Mouse (Mus musculus): ENCODE measurements around the gene Gm21954. TPM values are rescaled to one million over a fixed set of nuclear protein-coding genes. Genes with fewer than 3 reads are reported as not detected.

Gm21954 gene
- polyA plus RNA-seq, 1 experiment from 2014 or later = not detected

- no peak for ATAC-seq (ENCODE audit: low FRiP score)
- H3K9ac ChIP-seq = no peak overlapping the region
- H3K4me3 ChIP-seq = no peak overlapping the region
- no peaks in the 10 kb centered on the region for H3K9me3 ChIP-seq (replicated peaks)
- no peaks in the 10 kb centered on the region for H3K36me3 ChIP-seq
- H3K4me2 ChIP-seq (replicated peaks) = no peak overlapping the region
- H3K4me1 ChIP-seq = no peaks in the 10 kb centered on the region
- 69% methylated on average over 1 of the region's 1 CpGs for WGBS
- no peaks in the 10 kb centered on the region for H3K27me3 ChIP-seq
- no peak overlapping the region for H3K27ac ChIP-seq
These were observed 37.7 kb downstream of the Gm21954 start for GRCm38 (mm10) chr3:55434276-55434675.

- no peaks in the 10 kb centered on the region for H3K4me1 ChIP-seq
- no peak for ATAC-seq (ENCODE audit: low FRiP score)
- H3K36me3 ChIP-seq = no peaks in the 10 kb centered on the region
- H3K4me3 ChIP-seq = no peak overlapping the region
- H3K4me2 ChIP-seq (replicated peaks) = no peak overlapping the region
- H3K9ac ChIP-seq = no peak overlapping the region
- no peak overlapping the region for H3K27ac ChIP-seq
- H3K27me3 ChIP-seq = no peaks in the 10 kb centered on the region
- H3K9me3 ChIP-seq (replicated peaks) = no peaks in the 10 kb centered on the region
- WGBS = 94% methylated on average over 3 of the region's 3 CpGs
These were observed 40.8 kb downstream of the Gm21954 start for GRCm38 (mm10) chr3:55431223-55431622.

DNA sequence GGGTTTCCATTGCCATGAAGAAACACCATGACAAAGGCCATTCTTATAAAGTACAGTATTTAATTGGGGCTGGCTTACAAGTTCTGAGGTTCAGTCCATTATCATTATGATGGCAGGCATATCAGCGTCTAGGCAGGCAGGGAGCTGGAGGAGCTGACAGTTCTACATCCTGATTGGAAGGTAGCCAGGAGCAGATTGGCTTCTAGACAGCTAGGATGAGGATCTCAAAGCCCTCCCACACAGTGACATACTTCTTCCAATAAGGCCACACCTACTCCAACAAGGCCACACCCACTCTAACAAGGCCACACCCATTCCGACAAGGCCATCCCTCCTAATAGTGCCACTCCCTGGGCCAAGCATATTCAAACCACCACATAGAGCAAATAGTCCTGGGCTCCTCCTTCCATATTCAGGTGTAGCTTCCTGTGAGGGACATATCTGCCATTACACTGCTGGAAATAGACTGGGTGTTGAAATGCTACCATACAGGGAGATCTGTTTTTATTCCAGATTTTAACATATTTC is 41.9 kb downstream of the Gm21954 start:
- H3K4me3 ChIP-seq = no peak overlapping the region
- no peaks in the 10 kb centered on the region for H3K27me3 ChIP-seq
- H3K9me3 ChIP-seq (replicated peaks) = no peaks in the 10 kb centered on the region
- no peak overlapping the region for H3K9ac ChIP-seq
- 90% methylated on average over 2 of the region's 2 CpGs for WGBS
- H3K27ac ChIP-seq = no peak overlapping the region
- no peak for ATAC-seq (ENCODE audit: low FRiP score)
- no peak overlapping the region for H3K4me2 ChIP-seq (replicated peaks)
- no peaks in the 10 kb centered on the region for H3K36me3 ChIP-seq
- H3K4me1 ChIP-seq = no peaks in the 10 kb centered on the region

DNA sequence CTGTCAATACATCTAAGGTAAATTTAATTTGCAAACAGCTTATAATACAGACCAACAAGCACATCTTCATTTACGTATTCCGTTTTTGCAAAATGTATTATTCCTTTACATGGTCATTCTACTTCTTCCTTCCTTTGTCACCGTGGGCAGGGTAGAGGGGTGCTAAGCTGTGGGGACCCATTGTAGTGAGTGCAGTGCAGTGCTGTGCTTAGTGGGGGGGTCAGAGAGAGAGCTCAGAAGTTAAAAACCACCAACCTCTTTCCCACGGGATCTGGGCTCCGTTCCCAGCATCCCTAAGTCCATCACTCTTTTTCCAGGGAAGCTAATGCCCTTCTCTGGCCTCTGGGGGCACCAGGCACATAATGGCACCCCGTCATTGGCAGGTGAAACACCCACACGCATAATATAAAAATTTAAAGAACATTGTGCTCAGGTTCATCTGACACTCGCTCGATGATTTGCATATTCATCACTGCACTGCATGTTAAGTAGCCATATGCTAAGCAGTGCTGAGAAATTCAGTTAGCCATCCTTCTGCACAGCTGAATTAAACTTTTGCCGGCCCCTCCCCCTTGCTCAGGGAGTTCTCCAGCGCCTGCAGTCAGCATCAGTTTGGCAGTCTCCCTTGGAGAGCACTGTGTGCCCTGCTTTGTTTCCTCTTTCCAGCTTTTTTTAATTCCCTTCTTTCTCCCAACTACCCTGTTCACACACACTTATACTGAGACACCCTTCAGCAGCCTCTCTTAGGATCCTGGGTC is 48.2 kb downstream of the Gm21954 start:
- H3K9me3 ChIP-seq (replicated peaks) = no peaks in the 10 kb centered on the region
- H3K27me3 ChIP-seq = no peaks in the 10 kb centered on the region
- peaks cover 36% of the 10 kb centered on the region for H3K4me1 ChIP-seq
- ATAC-seq (ENCODE audit: low FRiP score) = peak; percentile 93
- 20% methylated on average over 11 of the region's 11 CpGs for WGBS
- H3K9ac ChIP-seq = no peak overlapping the region
- H3K4me3 ChIP-seq = no peak overlapping the region
- no peaks in the 10 kb centered on the region for H3K36me3 ChIP-seq
- peak overlapping the region; percentile 40 for H3K4me2 ChIP-seq (replicated peaks)
- H3K27ac ChIP-seq = peak overlapping the region; percentile 75

DNA sequence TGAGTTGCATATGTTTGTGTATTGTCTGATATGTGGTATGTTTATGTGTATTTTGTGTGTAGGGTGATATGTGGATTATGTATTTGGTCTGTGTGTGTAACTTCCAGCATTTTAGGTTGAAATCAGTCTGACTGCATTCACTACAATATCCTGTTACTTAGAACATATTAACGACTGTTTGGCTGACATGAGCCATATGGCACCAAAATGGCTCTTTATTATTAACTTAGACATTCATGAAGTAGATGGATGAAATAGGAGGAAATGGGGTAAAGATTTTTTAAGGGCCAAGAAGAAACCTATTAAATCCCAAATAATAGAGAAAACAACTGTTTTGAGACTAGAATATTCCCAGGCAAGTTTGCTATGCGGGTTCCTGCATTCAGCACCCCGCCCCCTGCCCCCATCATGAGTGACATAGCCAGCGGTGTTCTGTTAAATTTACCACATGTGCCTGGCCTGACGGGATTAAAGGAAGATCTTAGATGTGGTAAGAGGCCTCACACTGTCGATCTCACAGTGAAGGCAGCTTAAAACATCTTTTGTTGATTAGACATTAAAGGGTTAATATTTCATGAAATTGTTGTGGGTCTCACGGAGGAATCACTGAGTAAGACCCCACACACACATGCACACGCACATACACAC is 51.5 kb downstream of the Gm21954 start:
- Histone ChIP-seq H3K9me3 (replicated peaks) (no peaks in the 10 kb centered on the region), H3K9ac (no peak overlapping the region), H3K27ac (peak overlapping the region; percentile 44; the same call in 1 of the 2 replicates), H3K4me3 (no peak overlapping the region), H3K36me3 (no peaks in the 10 kb centered on the region), H3K4me2 (replicated peaks) (no peak overlapping the region), H3K27me3 (no peaks in the 10 kb centered on the region), H3K4me1 (peaks cover 45% of the 10 kb centered on the region)
- 58% methylated on average over 8 of the region's 8 CpGs for WGBS
- ATAC-seq (ENCODE audit: low FRiP score) = no peak

DNA sequence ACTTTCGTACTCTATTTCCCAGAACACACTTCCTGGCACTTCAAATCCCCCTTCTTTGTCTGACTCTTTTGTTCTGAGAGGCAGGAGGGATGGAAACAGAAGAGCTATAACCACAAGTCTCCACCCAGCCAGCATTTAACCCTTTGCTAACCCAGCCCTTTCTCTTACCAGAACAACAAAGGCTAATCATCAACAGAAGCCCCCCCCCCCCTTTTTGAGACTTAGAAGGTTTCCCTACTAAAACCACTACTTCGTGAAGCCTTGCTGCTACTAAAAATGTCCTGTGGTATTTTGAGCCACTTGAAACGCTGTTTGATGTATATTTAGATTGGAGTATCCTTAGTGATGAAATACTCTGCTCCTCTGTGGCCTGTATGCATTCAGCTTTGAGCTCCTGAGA is 52.7 kb downstream of the Gm21954 start:
- Histone ChIP-seq H3K4me1 (peaks cover 50% of the 10 kb centered on the region), H3K4me2 (replicated peaks) (no peak overlapping the region), H3K27ac (no peak overlapping the region; the same call in 1 of the 2 replicates), H3K36me3 (no peaks in the 10 kb centered on the region), H3K9me3 (replicated peaks) (no peaks in the 10 kb centered on the region), H3K4me3 (no peak overlapping the region), H3K9ac (no peak overlapping the region), H3K27me3 (no peaks in the 10 kb centered on the region)
- 20% methylated on average over 3 of the region's 3 CpGs for WGBS
- ATAC-seq (ENCODE audit: low FRiP score) = no peak

GRCm38 (mm10) chr3:55418845-55419244 is 53.2 kb downstream of the Gm21954 start:
- Histone ChIP-seq H3K9me3 (replicated peaks) (no peaks in the 10 kb centered on the region), H3K27me3 (no peaks in the 10 kb centered on the region), H3K36me3 (no peaks in the 10 kb centered on the region), H3K9ac (no peak overlapping the region), H3K27ac (peak overlapping the region; percentile 60), H3K4me1 (peaks cover 46% of the 10 kb centered on the region), H3K4me3 (no peak overlapping the region), H3K4me2 (replicated peaks) (no peak overlapping the region)
- ATAC-seq (ENCODE audit: low FRiP score) = 0 out of 2 replicates have a peak, but pooled peaks have one; percentile 27
- whole genome bisulfite sequencing = 71% methylated on average over 6 of the region's 6 CpGs

DNA sequence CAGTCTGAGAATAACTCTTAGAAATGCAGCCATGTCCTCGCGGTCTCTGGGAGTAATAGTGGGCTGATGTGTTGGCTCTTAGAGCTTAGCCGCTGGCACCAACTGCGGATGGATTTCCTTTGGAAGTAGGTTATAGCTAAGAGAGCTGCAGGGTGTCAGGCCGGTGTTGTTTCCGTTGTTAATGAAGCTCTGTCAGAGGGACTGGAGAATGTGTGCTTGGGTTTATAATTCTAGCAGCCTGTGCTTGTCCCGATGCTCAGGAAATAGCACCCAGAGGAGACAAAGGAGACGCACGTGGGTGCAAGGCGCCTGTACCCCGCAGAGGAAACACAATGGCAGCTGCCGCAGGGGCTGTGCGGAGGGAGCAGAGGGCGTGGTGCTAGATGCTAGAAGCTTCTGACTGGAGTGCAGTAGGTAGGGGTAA is 56.5 kb downstream of the Gm21954 start:
- Histone ChIP-seq H3K4me1 (peaks cover 24% of the 10 kb centered on the region), H3K9me3 (replicated peaks) (no peaks in the 10 kb centered on the region), H3K9ac (0 out of 2 replicates have a peak overlapping the region, but pooled peaks have one; percentile 24), H3K4me2 (replicated peaks) (peak overlapping the region; percentile 37), H3K36me3 (no peaks in the 10 kb centered on the region), H3K4me3 (no peak overlapping the region), H3K27ac (peak overlapping the region; percentile 81), H3K27me3 (no peaks in the 10 kb centered on the region)
- ATAC-seq (ENCODE audit: low FRiP score) = peak; percentile 68
- 12% methylated on average over 14 of the region's 14 CpGs for WGBS

Other genes starting within 250 kb of the Gm21954 start
- gene Dclk1, start 229.8 kb downstream of the Gm21954 start, polyA plus RNA-seq (2016; fragmentation: Nextera tagmentation; extraction: Ambion mirVana) = 164 and 171 TPM in 2 replicates

Data from hindbrain, embryonic 12.5 days (tissue).